Mouse (Mus musculus): ENCODE data around the gene Spats2l. TPM values are rescaled to one million over a fixed set of nuclear protein-coding genes. Genes with fewer than 3 reads are reported as not detected.

Gene Spats2l
- 0.15 TPM in 1 of 2 replicates, not detected in the other for polyA plus RNA-seq (2012; ENCODE audit: low replicate concordance)

GRCm38 (mm10) chr1:57774001-57774667 lies at the start of gene Spats2l:
Gene Spats2l, plus strand, starts transcription at chr1:57774162.

GRCm38 (mm10) chr1:57995432-57996132 lies 221.6 kb downstream of the Spats2l start, which contains the start of gene Sgo2a:
Gene Sgo2a, plus strand, starts transcription at chr1:57995971.

Other genes starting within 250 kb of the Spats2l start
- 1.6 and 2.8 TPM in 2 replicates for gene Sgo2a, start 221.8 kb downstream of the Spats2l start, polyA plus RNA-seq (2012; ENCODE audit: low replicate concordance)
- 4.3 and 11.9 TPM in 2 replicates for gene Kctd18, start 244.8 kb downstream of the Spats2l start, polyA plus RNA-seq (2012; ENCODE audit: low replicate concordance)

All from leukemia stem cell, adult 10-12 weeks (primary cell).